Mouse (Mus musculus): ENCODE results near the gene Med25.

GRCm38 (mm10) chr7:44857905-44858304, 34.6 kb downstream of the Med25 start:
- no peak for TF ChIP-seq CTCF (IDR thresholded peaks at IDR 0.05; ENCODE audit: borderline replicate concordance, insufficient read depth, low read depth, low read length)
- no peak for TF ChIP-seq POLR2A (IDR thresholded peaks at IDR 0.05; ENCODE audit: borderline replicate concordance, insufficient read depth, low read length)

All from cerebellum, adult 2 months (tissue).